Mouse (Mus musculus) bone marrow macrophage, adult 2 months (primary cell): ENCODE results near the gene Antxr1. TPM values are rescaled to one million over a fixed set of nuclear protein-coding genes. Genes with fewer than 3 reads are reported as not detected.
A peak's percentile ranks its signal among the peaks of the same experiment; 100 is the strongest.

ENCODE experiments used
- H3K27ac ChIP-seq: 2 replicates; pipeline ENCODE4 v1.5.1; 2012; ENCODE audit warnings: low read depth, low read length; ENCODE audit not compliant: insufficient read depth
- H3K4me1 ChIP-seq: 2 replicates; pipeline ENCODE4 v1.6.1; 2012; ENCODE audit warnings: low read length; ENCODE audit not compliant: control insufficient read depth, insufficient read depth
- H3K4me3 ChIP-seq: 2 replicates; pipeline ENCODE4 v1.5.1; 2012; ENCODE audit warnings: mild to moderate bottlenecking, low read length, moderate library complexity; ENCODE audit not compliant: insufficient read depth
- CTCF ChIP-seq: IDR thresholded peaks from 2 replicates; pipeline ENCODE4 v1.5.1; 2012; ENCODE audit warnings: low read depth, mild to moderate bottlenecking, low read length, moderate library complexity
- POLR2A ChIP-seq: IDR thresholded peaks from 2 replicates; pipeline ENCODE4 v1.6.1; 2012; ENCODE audit warnings: mild to moderate bottlenecking, low read depth, low read length, borderline replicate concordance
- polyA plus RNA-seq: library from polyadenylated mRNA; stranded (reverse); fragments of >200 nt; gene quantifications from 2 replicates; pipeline ENCODE4 v1.2.4, GENCODE M21; 2012; ENCODE audit not compliant: missing spikeins, insufficient read depth, insufficient read length

Gene Antxr1
- polyA plus RNA-seq, 1 experiment: 1.5 TPM

- H3K4me3 ChIP-seq: no peak overlapping the region
- peaks cover 29% of the 10 kb centered on the region for H3K4me1 ChIP-seq
- H3K27ac ChIP-seq: no peak overlapping the region
- no peak for TF ChIP-seq POLR2A
- TF ChIP-seq CTCF: no peak
Measured at GRCm38 (mm10) chr6:87203065-87203464, 132.6 kb downstream of the Antxr1 start.

DNA sequence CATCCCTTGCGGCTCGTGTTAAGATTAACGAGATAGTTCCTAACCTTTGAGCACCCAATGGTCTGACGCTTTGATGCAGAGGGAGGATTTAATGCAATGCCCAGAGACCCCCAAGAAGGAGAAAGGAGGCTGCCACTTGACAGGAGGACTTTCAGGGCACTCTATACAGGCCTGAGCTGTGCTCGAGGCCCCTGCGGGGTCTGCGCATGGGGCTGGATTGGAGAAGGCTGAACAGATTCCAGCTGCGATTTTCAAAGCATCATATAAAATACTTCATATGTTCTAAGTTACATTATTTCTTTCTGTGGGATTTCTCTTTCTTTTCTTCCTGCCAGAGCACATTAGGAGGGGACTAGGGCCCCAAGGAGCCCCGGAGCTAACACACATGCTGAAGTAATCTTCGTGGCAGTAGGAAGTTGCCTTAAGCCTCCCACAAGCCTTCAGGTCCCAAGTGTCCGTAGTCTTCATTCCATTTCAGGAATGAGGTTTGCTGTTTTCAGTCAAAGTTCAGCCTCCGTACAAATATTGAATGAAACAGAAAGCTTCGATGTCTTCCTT lies 133.5 kb downstream of the Antxr1 start:
- Histone ChIP-seq H3K4me3 (no peak overlapping the region), H3K4me1 (peaks cover 24% of the 10 kb centered on the region), H3K27ac (no peak overlapping the region)
- no peak for TF ChIP-seq POLR2A
- TF ChIP-seq CTCF: no peak

GRCm38 (mm10) chr6:87189755-87190154 lies 145.9 kb downstream of the Antxr1 start:
- Histone ChIP-seq H3K4me1 (peaks cover 51% of the 10 kb centered on the region), H3K4me3 (no peak overlapping the region), H3K27ac (peak overlapping the region; percentile 88)
- TF ChIP-seq POLR2A: no peak

DNA sequence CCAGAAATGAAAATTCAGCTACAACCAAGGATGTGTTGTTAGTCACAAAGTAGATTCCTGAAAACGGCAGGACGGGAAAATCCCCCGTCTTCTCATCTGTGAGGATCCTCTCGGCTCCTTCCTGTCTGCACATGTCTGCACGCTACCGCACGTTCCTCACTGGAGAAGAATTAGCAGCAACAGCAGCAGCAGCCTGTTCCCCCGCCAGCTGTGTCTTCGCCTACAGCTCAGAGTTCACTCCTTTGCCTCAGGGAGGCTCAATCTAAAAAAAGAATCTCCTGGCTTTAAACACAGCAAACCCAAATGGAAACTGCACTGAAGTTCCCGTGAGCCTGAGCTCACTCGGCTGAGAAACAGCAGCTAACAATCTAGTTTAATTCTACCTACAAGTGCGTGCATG lies 148.6 kb downstream of the Antxr1 start:
- TF ChIP-seq CTCF (no peak), POLR2A (no peak)
- Histone ChIP-seq H3K4me1 (peaks cover 69% of the 10 kb centered on the region), H3K4me3 (no peak overlapping the region), H3K27ac (no peak overlapping the region)

DNA sequence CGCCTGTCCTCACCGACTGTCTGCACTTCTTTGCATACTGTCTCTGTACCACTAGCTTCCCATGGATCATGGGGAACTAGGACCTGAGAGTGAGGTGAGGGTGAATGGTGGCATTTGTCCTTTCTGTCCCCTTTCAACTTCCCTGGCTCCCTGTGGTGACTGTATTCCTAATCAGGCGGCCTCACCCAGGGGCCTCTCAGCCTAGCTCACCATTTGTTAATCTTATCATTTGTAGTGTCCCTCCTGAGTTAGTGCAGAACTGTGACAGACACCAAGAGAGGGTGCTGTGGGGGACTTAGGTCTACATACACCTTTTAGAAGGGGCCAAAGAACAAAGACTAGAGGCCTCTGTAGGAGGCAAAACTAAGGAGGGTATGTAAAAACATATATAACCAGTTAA lies 151.2 kb downstream of the Antxr1 start:
- H3K4me3 ChIP-seq: peak overlapping the region; percentile 36
- no peak for TF ChIP-seq POLR2A
- no peak for TF ChIP-seq CTCF
- peak overlapping the region; percentile 94 for H3K27ac ChIP-seq
- peaks cover 46% of the 10 kb centered on the region for H3K4me1 ChIP-seq

- peak overlapping the region; percentile 36 for H3K4me3 ChIP-seq
- peak overlapping the region; percentile 94 for H3K27ac ChIP-seq
- peaks cover 41% of the 10 kb centered on the region for H3K4me1 ChIP-seq
- no peak for TF ChIP-seq CTCF
- TF ChIP-seq POLR2A: no peak
Measured at GRCm38 (mm10) chr6:87183981-87184380, 151.6 kb downstream of the Antxr1 start.

DNA sequence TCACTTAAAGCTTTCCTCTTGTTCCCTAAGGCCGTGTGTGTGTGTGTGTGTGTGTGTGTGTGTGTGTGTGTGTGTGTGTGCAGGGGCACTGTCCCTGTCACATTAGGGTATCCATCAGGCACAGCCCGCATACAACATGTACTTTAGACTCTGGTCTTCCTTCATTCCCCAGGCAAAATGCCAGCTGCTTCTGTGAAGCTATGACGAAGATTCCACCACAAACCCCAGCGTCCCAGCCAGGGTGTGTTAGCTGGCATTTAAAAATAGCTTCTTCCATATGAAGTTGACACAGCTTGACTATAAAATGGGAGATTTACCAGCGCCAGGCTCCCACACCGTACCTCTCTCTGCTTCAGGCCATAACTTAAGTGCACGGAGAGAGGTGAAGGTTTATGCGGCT lies 152.5 kb downstream of the Antxr1 start:
- Histone ChIP-seq H3K27ac (peak overlapping the region; percentile 94), H3K4me3 (no peak overlapping the region), H3K4me1 (peaks cover 37% of the 10 kb centered on the region)
- TF ChIP-seq CTCF: no peak
- TF ChIP-seq POLR2A: no peak

GRCm38 (mm10) chr6:87182736-87183135 lies 152.9 kb downstream of the Antxr1 start:
- Histone ChIP-seq H3K4me3 (no peak overlapping the region), H3K27ac (peak overlapping the region; percentile 94), H3K4me1 (peaks cover 37% of the 10 kb centered on the region)
- TF ChIP-seq POLR2A: no peak
- TF ChIP-seq CTCF: no peak

- no peak overlapping the region for H3K4me3 ChIP-seq
- no peak overlapping the region for H3K27ac ChIP-seq
- H3K4me1 ChIP-seq: no peaks in the 10 kb centered on the region
- TF ChIP-seq CTCF: no peak
Measured at GRCm38 (mm10) chr6:87171461-87171860, 164.2 kb downstream of the Antxr1 start.

GRCm38 (mm10) chr6:87170875-87171274 lies 164.7 kb downstream of the Antxr1 start:
- TF ChIP-seq POLR2A (no peak), CTCF (no peak)
- Histone ChIP-seq H3K4me3 (no peak overlapping the region), H3K27ac (no peak overlapping the region), H3K4me1 (no peaks in the 10 kb centered on the region)

GRCm38 (mm10) chr6:87170277-87170676 lies 165.3 kb downstream of the Antxr1 start:
- no peaks in the 10 kb centered on the region for H3K4me1 ChIP-seq
- TF ChIP-seq POLR2A: no peak
- no peak for TF ChIP-seq CTCF
- H3K4me3 ChIP-seq: no peak overlapping the region
- no peak overlapping the region for H3K27ac ChIP-seq
